Mouse (Mus musculus): ENCODE measurements around the gene Slc2a8. TPM values are rescaled to one million over a fixed set of nuclear protein-coding genes. Genes with fewer than 3 reads are reported as not detected.

Slc2a8 gene
- polyA plus RNA-seq, 1 experiment from 2014 or later = 18.2 TPM

DNA sequence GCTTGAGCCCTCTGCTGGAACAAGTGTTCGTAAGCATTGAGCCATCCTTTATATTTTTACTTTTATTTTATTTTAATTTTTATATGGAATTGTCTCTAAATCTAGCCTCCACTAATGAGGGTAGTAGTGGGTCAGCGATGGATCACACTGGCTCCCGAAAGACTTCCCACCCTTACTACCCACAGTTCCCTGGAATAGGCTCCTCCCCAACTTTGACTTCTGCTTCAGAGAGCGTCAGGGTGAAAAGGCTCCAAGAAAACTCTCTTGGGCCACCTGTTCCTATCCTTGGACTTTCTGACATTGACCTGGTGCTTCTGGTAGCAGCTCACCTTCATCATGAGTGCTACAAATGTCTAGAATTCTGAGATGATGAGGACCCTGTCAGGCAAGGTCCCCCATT lies 817 bp upstream of the Slc2a8 start:
- no peak overlapping the region for H3K27ac ChIP-seq (replicated peaks; ENCODE audit: low read depth, low read length)
- H3K36me3 ChIP-seq (ENCODE audit: control insufficient read depth, insufficient read depth, low read length) = no peaks in the 10 kb centered on the region
- H3K4me3 ChIP-seq (replicated peaks; ENCODE audit: low read depth, low read length) = peak overlapping the region; percentile 80
- no peak for ATAC-seq (ENCODE audit: low FRiP score, low TSS enrichment)
- WGBS = 8% methylated on average over 4 of the region's 4 CpGs
- H3K4me1 ChIP-seq (ENCODE audit: control insufficient read depth, insufficient read depth, low read length) = peaks cover 19% of the 10 kb centered on the region
- H3K27me3 ChIP-seq (ENCODE audit: control insufficient read depth, insufficient read depth, low read length) = no peaks in the 10 kb centered on the region
- no peak for DNase-seq
- H3K9me3 ChIP-seq (ENCODE audit: control insufficient read depth, low read length) = no peaks in the 10 kb centered on the region
- H3K9ac ChIP-seq (replicated peaks; ENCODE audit: low read length) = no peak overlapping the region
- peak overlapping the region; percentile 76 for H3K4me2 ChIP-seq (ENCODE audit: low read length)

DNA sequence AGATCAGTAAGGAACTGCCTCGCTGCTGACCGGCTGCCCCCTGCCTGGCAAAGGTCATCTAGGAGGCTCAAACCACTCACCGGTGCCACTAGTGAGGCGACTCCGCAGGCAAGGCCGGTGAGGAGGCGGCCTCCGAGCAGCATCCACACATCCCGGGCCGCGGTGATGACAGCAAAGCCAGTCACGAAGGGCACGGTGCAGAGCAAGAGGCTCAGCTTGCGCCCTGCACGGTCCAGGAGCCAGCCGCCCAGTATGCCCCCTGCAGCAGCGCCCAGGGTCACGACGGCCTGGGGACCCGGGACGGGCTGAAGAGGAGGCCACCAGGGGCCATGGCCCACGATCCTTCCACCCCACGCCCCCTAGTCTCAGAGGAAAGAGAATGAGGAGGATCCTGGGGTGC lies 602 bp downstream of the Slc2a8 start:
- WGBS = 1% methylated on average over 23 of the region's 23 CpGs
- peaks cover 19% of the 10 kb centered on the region for H3K4me1 ChIP-seq (ENCODE audit: control insufficient read depth, insufficient read depth, low read length)
- peak; percentile 31; the same call in 1 of the 2 replicates for ATAC-seq (ENCODE audit: low FRiP score, low TSS enrichment)

GRCm38 (mm10) chr2:32979675-32980074 lies 2.2 kb downstream of the Slc2a8 start:
- 91% methylated on average over 7 of the region's 7 CpGs for WGBS
- Histone ChIP-seq H3K27me3 (ENCODE audit: control insufficient read depth, insufficient read depth, low read length) (no peaks in the 10 kb centered on the region), H3K9me3 (ENCODE audit: control insufficient read depth, low read length) (no peaks in the 10 kb centered on the region), H3K4me2 (ENCODE audit: low read length) (no peak overlapping the region), H3K4me1 (ENCODE audit: control insufficient read depth, insufficient read depth, low read length) (peaks cover 19% of the 10 kb centered on the region), H3K36me3 (ENCODE audit: control insufficient read depth, insufficient read depth, low read length) (peaks cover 20% of the 10 kb centered on the region), H3K9ac (replicated peaks; ENCODE audit: low read length) (no peak overlapping the region), H3K27ac (replicated peaks; ENCODE audit: low read depth, low read length) (no peak overlapping the region), H3K4me3 (replicated peaks; ENCODE audit: low read depth, low read length) (no peak overlapping the region)
- ATAC-seq (ENCODE audit: low FRiP score, low TSS enrichment) = no peak
- no peak for DNase-seq

More for the DNA sequence above, 602 bp downstream of the Slc2a8 start:
- peak overlapping the region; percentile 70 for H3K27ac ChIP-seq (replicated peaks; ENCODE audit: low read depth, low read length)
- no peaks in the 10 kb centered on the region for H3K27me3 ChIP-seq (ENCODE audit: control insufficient read depth, insufficient read depth, low read length)
- peaks cover 5% of the 10 kb centered on the region; the same call in 1 of the 2 replicates for H3K36me3 ChIP-seq (ENCODE audit: control insufficient read depth, insufficient read depth, low read length)
- peak overlapping the region; percentile 76 for H3K4me2 ChIP-seq (ENCODE audit: low read length)
- H3K9me3 ChIP-seq (ENCODE audit: control insufficient read depth, low read length) = no peaks in the 10 kb centered on the region
- peak overlapping the region; percentile 80 for H3K4me3 ChIP-seq (replicated peaks; ENCODE audit: low read depth, low read length)
- H3K9ac ChIP-seq (replicated peaks; ENCODE audit: low read length) = peak overlapping the region; percentile 88
- DNase-seq = peak; percentile 41

- DNase-seq (no peak), ATAC-seq (ENCODE audit: low FRiP score, low TSS enrichment) (no peak)
- Histone ChIP-seq H3K36me3 (ENCODE audit: control insufficient read depth, insufficient read depth, low read length) (peaks cover 30% of the 10 kb centered on the region), H3K27me3 (ENCODE audit: control insufficient read depth, insufficient read depth, low read length) (no peaks in the 10 kb centered on the region), H3K27ac (replicated peaks; ENCODE audit: low read depth, low read length) (no peak overlapping the region), H3K4me1 (ENCODE audit: control insufficient read depth, insufficient read depth, low read length) (peaks cover 19% of the 10 kb centered on the region), H3K9me3 (ENCODE audit: control insufficient read depth, low read length) (no peaks in the 10 kb centered on the region), H3K9ac (replicated peaks; ENCODE audit: low read length) (no peak overlapping the region), H3K4me3 (replicated peaks; ENCODE audit: low read depth, low read length) (no peak overlapping the region), H3K4me2 (ENCODE audit: low read length) (no peak overlapping the region)
- WGBS = 78% methylated on average over 3 of the region's 3 CpGs
Observed at GRCm38 (mm10) chr2:32978675-32979074, 3.2 kb downstream of the Slc2a8 start.

- Histone ChIP-seq H3K9ac (replicated peaks; ENCODE audit: low read length) (no peak overlapping the region), H3K4me1 (ENCODE audit: control insufficient read depth, insufficient read depth, low read length) (peaks cover 10% of the 10 kb centered on the region), H3K4me3 (replicated peaks; ENCODE audit: low read depth, low read length) (no peak overlapping the region), H3K4me2 (ENCODE audit: low read length) (no peak overlapping the region), H3K27ac (replicated peaks; ENCODE audit: low read depth, low read length) (no peak overlapping the region), H3K9me3 (ENCODE audit: control insufficient read depth, low read length) (no peaks in the 10 kb centered on the region), H3K27me3 (ENCODE audit: control insufficient read depth, insufficient read depth, low read length) (no peaks in the 10 kb centered on the region), H3K36me3 (ENCODE audit: control insufficient read depth, insufficient read depth, low read length) (peaks cover 41% of the 10 kb centered on the region)
- ATAC-seq (ENCODE audit: low FRiP score, low TSS enrichment) (no peak), DNase-seq (no peak)
- WGBS = 75% methylated on average over 5 of the region's 5 CpGs
Observed at GRCm38 (mm10) chr2:32977114-32977513, 4.8 kb downstream of the Slc2a8 start.

DNA sequence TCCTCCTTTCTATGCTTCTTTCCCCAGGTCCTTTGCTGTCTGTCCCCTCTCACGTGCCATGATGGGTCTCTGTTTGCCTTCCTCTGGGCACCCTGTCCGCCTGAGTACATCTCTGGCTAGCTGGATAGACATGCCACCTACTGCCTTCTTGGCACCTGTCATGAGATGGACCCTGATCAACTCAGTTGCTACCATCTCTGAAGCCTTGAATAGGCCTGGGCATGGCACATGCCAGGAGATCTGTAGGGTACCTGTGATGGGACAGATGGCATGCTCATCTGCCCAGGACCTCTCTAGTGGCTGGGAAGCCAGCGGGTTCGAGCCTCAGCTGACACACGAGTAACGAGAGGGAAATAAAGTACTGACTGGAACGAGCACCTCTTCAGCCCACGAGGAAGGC lies 7.7 kb downstream of the Slc2a8 start:
- Histone ChIP-seq H3K4me3 (replicated peaks; ENCODE audit: low read depth, low read length) (no peak overlapping the region), H3K27me3 (ENCODE audit: control insufficient read depth, insufficient read depth, low read length) (no peaks in the 10 kb centered on the region), H3K4me1 (ENCODE audit: control insufficient read depth, insufficient read depth, low read length) (no peaks in the 10 kb centered on the region), H3K4me2 (ENCODE audit: low read length) (no peak overlapping the region), H3K9ac (replicated peaks; ENCODE audit: low read length) (no peak overlapping the region), H3K36me3 (ENCODE audit: control insufficient read depth, insufficient read depth, low read length) (peaks cover 41% of the 10 kb centered on the region), H3K27ac (replicated peaks; ENCODE audit: low read depth, low read length) (no peak overlapping the region), H3K9me3 (ENCODE audit: control insufficient read depth, low read length) (no peaks in the 10 kb centered on the region)
- WGBS = 90% methylated on average over 8 of the region's 8 CpGs
- ATAC-seq (ENCODE audit: low FRiP score, low TSS enrichment) (no peak), DNase-seq (no peak)

- no peak overlapping the region for H3K27ac ChIP-seq (replicated peaks; ENCODE audit: low read depth, low read length)
- 37% methylated on average over 9 of the region's 9 CpGs for WGBS
- no peak overlapping the region for H3K4me3 ChIP-seq (replicated peaks; ENCODE audit: low read depth, low read length)
- H3K9ac ChIP-seq (replicated peaks; ENCODE audit: low read length) = no peak overlapping the region
- H3K27me3 ChIP-seq (ENCODE audit: control insufficient read depth, insufficient read depth, low read length) = no peaks in the 10 kb centered on the region
- peaks cover 9% of the 10 kb centered on the region; the same call in 1 of the 2 replicates for H3K4me1 ChIP-seq (ENCODE audit: control insufficient read depth, insufficient read depth, low read length)
- DNase-seq (peak; percentile 32), ATAC-seq (ENCODE audit: low FRiP score, low TSS enrichment) (no peak)
- H3K36me3 ChIP-seq (ENCODE audit: control insufficient read depth, insufficient read depth, low read length) = peaks cover 36% of the 10 kb centered on the region
- H3K4me2 ChIP-seq (ENCODE audit: low read length) = no peak overlapping the region
- H3K9me3 ChIP-seq (ENCODE audit: control insufficient read depth, low read length) = no peaks in the 10 kb centered on the region
Observed at GRCm38 (mm10) chr2:32971235-32971634, 10.6 kb downstream of the Slc2a8 start.

DNA sequence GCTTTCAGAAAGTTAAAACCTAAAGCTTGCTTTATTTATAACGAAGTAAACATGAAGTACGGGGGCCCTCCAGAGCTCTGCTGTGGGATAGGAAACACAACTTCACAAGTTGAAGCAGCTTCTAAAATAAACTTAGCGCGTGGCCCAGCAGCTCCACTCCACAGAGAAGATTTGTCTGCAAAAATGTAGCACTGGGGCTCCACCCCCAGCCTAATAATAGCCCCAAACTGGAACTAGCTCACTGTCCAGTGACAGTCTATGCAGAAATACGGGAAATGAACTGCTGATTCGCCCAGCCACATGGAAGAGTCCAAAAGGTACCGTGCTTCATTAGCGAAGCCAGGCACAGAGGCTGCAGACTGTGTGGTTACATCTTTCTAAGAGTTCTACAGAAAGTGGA lies 12.6 kb downstream of the Slc2a8 start:
- peaks cover 25% of the 10 kb centered on the region for H3K36me3 ChIP-seq (ENCODE audit: control insufficient read depth, insufficient read depth, low read length)
- H3K4me3 ChIP-seq (replicated peaks; ENCODE audit: low read depth, low read length) = no peak overlapping the region
- ATAC-seq (ENCODE audit: low FRiP score, low TSS enrichment) = no peak
- H3K9me3 ChIP-seq (ENCODE audit: control insufficient read depth, low read length) = no peaks in the 10 kb centered on the region
- 91% methylated on average over 8 of the region's 8 CpGs for WGBS
- DNase-seq = no peak
- H3K4me1 ChIP-seq (ENCODE audit: control insufficient read depth, insufficient read depth, low read length) = peaks cover 10% of the 10 kb centered on the region; the same call in 1 of the 2 replicates
- no peak overlapping the region for H3K9ac ChIP-seq (replicated peaks; ENCODE audit: low read length)
- H3K27ac ChIP-seq (replicated peaks; ENCODE audit: low read depth, low read length) = no peak overlapping the region
- H3K27me3 ChIP-seq (ENCODE audit: control insufficient read depth, insufficient read depth, low read length) = no peaks in the 10 kb centered on the region
- H3K4me2 ChIP-seq (ENCODE audit: low read length) = no peak overlapping the region

DNA sequence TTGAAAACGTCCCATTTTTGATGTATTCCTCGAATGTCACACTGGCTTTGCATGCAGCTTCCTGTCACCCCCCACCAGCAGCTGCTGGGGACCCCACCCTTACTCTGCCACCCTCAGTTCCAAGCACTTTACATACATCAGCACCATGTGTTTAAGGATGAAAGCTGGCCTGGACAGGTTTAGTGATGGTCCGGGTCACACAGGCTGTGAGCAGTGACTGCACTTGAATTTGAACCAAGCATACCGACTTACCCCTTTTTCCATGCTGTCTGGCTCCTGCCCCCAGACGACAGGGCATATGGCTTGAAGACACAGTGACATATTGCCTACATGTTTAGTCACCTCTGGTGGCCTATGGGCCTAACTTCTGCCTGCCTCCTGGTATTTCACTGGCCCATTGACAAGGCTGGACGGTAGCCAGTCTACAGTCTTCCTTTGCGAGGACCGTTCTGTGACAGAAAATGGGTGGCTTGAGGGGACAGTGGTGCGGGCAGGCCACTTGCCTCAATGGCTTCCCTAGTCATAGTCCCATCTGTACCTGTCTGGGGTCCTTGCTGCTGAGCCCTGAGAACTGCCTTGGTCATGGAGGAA lies 13.8 kb downstream of the Slc2a8 start:
- no peak for DNase-seq
- H3K4me2 ChIP-seq (ENCODE audit: low read length) = peak overlapping the region; percentile 93
- no peak for ATAC-seq (ENCODE audit: low FRiP score, low TSS enrichment)
- H3K9me3 ChIP-seq (ENCODE audit: control insufficient read depth, low read length) = no peaks in the 10 kb centered on the region
- WGBS = 88% methylated on average over 9 of the region's 9 CpGs
- H3K27me3 ChIP-seq (ENCODE audit: control insufficient read depth, insufficient read depth, low read length) = no peaks in the 10 kb centered on the region
- no peak overlapping the region for H3K27ac ChIP-seq (replicated peaks; ENCODE audit: low read depth, low read length)
- H3K9ac ChIP-seq (replicated peaks; ENCODE audit: low read length) = peak overlapping the region; percentile 84
- peaks cover 25% of the 10 kb centered on the region for H3K36me3 ChIP-seq (ENCODE audit: control insufficient read depth, insufficient read depth, low read length)
- peaks cover 11% of the 10 kb centered on the region for H3K4me1 ChIP-seq (ENCODE audit: control insufficient read depth, insufficient read depth, low read length)
- H3K4me3 ChIP-seq (replicated peaks; ENCODE audit: low read depth, low read length) = peak overlapping the region; percentile 67; the same call in 1 of the 2 replicates
